Mouse (Mus musculus) bone marrow macrophage, adult 2 months (primary cell): Measurements from ENCODE around the gene Pip4k2c.

Experiments used
- CTCF ChIP-seq: IDR thresholded peaks from 2 replicates; pipeline ENCODE4 v1.5.1; 2012; ENCODE audit warnings: low read depth, mild to moderate bottlenecking, low read length, moderate library complexity
- POLR2A ChIP-seq: IDR thresholded peaks from 2 replicates; pipeline ENCODE4 v1.6.1; 2012; ENCODE audit warnings: mild to moderate bottlenecking, low read depth, low read length, borderline replicate concordance

DNA sequence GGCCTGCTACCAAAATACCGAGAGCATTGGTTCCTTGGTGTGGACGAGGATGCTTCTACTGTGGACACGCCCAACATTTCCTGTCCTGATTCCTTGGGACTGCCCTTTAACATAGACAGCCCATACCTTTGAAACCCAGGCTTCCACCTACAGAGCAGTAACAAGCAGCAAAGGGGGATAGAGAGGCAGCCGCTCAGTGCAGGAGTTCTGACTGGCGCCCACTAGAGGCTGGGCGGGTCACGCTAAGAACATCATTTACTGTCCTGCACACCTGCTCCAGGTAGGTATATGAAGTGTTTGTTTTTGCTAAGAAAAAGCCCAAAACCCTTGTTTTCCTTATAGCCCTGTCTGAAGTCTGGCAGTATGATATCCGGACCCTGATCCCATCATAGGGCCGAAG is 21.8 kb upstream of the Pip4k2c start:
- TF ChIP-seq CTCF (no peak), POLR2A (no peak)
